Mouse (Mus musculus) small intestine, adult 2 months (tissue): ENCODE results near the gene Rab11fip2.

Experiments used
- CTCF ChIP-seq: fragments of 200-500 bp; IDR thresholded peaks from 2 replicates; pipeline ENCODE4 v1.5.1; 2012; ENCODE audit warnings: low read depth, mild to moderate bottlenecking, control low read depth, inconsistent platforms, low read length, moderate library complexity, mixed read lengths; ENCODE audit not compliant: insufficient replicate concordance, insufficient read length; ENCODE audit errors: extremely low read depth
- POLR2A ChIP-seq: fragments of 200-500 bp; IDR thresholded peaks from 2 replicates; pipeline ENCODE4 v1.6.1; 2012; ENCODE audit warnings: low read depth, mild to moderate bottlenecking, control low read depth, inconsistent platforms, low read length, moderate library complexity

DNA sequence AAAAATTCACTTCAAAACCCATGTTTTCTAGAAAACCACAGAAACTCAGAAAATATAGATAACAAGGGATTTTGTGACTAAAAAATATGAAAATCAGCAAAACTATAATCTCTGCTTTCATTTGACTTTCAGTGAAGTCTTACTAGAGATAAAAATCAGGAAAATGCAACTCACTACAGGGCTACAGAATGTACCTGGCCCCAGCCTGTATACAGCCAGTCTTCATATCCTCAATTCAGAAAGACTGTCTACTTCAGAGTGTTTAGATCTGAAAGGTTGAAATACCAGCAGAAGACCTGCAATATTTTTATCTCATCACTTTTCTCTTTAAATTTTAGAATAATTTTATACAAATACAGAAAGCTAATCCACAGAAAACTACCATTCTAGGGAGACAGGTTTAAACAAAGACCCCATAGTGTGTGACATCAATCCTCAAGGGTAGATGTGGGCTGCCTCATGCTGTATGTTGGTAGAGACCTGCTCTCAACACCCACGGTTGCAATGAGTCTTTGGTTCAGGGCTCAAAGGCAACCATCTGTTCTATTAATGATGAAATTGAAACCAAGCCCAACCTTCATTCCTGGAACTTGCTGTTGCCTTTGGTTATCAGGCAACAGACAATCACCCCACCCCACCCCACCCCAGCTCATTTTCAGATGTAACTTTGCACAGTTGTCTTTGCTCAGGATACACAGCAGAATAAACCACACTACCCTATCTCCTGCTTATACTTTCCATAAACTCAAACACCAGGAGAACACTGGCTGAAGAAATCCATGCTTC, 38.0 kb downstream of the Rab11fip2 start:
- TF ChIP-seq CTCF (no peak), POLR2A (no peak)
